Mouse (Mus musculus) heart, embryonic 14.5 days (tissue): ENCODE results near the gene Tmem204. TPM values are rescaled to one million over a fixed set of nuclear protein-coding genes. Genes with fewer than 3 reads are reported as not detected.

Source experiments
- ATAC-seq: fragments of 200-750 bp; cut with Nextera tagmentation; 2 replicates; pipeline ENCODE4 v1.8.0; 2017; ENCODE audit warnings: low read depth, moderate TSS enrichment; ENCODE audit not compliant: insufficient number of reproducible peaks, insufficient read depth, low FRiP score
- H3K27ac ChIP-seq, 2 experiments: fragments of 200-500 bp in 1 of 2; fragments of 300-500 bp in 1 of 2; sonication (generic) in 1 of 2; replicated peaks in 1 of 2; 2 replicates each; pipeline ENCODE4 v1.5.1; 2012 to 2014; ENCODE audit warnings: low read depth in 2 of 2, low read length in 2 of 2, control low read depth in 1 of 2, mild to moderate bottlenecking in 1 of 2, mixed read lengths in 1 of 2; ENCODE audit not compliant: control insufficient read depth in 1 of 2, insufficient read depth in 1 of 2
- H3K27me3 ChIP-seq: fragments of 300-500 bp; sonication (generic); 2 replicates; pipeline ENCODE4 v1.6.1; 2014; ENCODE audit warnings: mild to moderate bottlenecking, low read length, control low read depth; ENCODE audit not compliant: control insufficient read depth, insufficient read depth
- H3K36me3 ChIP-seq: fragments of 300-500 bp; sonication (generic); 2 replicates; pipeline ENCODE4 v1.6.1; 2014; ENCODE audit warnings: mild to moderate bottlenecking, control low read depth, low read length, mixed read lengths; ENCODE audit not compliant: control insufficient read depth, insufficient read depth
- H3K4me1 ChIP-seq, 2 experiments: fragments of 200-500 bp in 1 of 2; fragments of 300-500 bp in 1 of 2; sonication (generic) in 1 of 2; 2 replicates each; pipeline ENCODE4 v1.6.1; 2012 to 2014; ENCODE audit warnings: low read length in 2 of 2, control low read depth in 1 of 2, mixed read lengths in 1 of 2; ENCODE audit not compliant: control insufficient read depth in 2 of 2, insufficient read depth in 2 of 2
- H3K4me2 ChIP-seq: fragments of 300-500 bp; sonication (generic); 2 replicates; pipeline ENCODE4 v1.6.1; 2014; ENCODE audit warnings: mild to moderate bottlenecking, low read length
- H3K4me3 ChIP-seq, 2 experiments: fragments of 200-500 bp in 1 of 2; fragments of 300-500 bp in 1 of 2; sonication (generic) in 1 of 2; 2 replicates each; pipeline ENCODE4 v1.5.1; 2012 to 2014; ENCODE audit warnings: low read length in 2 of 2, mild to moderate bottlenecking in 2 of 2, control low read depth in 1 of 2, low read depth in 1 of 2, moderate library complexity in 1 of 2; ENCODE audit not compliant: control insufficient read depth in 1 of 2, insufficient read depth in 1 of 2
- H3K9ac ChIP-seq: fragments of 300-500 bp; sonication (generic); 2 replicates; pipeline ENCODE4 v1.6.1; 2014; ENCODE audit warnings: mild to moderate bottlenecking, low read length
- H3K9me3 ChIP-seq: fragments of 300-500 bp; sonication (generic); 2 replicates; pipeline ENCODE4 v1.6.1; 2016; ENCODE audit warnings: low read length, control low read depth; ENCODE audit not compliant: control insufficient read depth
- WGBS: fragments of 180-500 bp; shearing (Covaris S2); extraction: QIAGEN DNeasy Blood & Tissue Kit; methylation state at CpG from one replicate; pipeline ENCODE4 v1.1.7; 2014; 5-methylcytosine and 5-hydroxymethylcytosine counted together
- polyA plus RNA-seq: library from polyadenylated mRNA; unstranded; fragments of >200 nt; fragmentation: Nextera tagmentation; extraction: Ambion mirVana; gene quantifications from 2 replicates; pipeline ENCODE4 v1.2.1, GENCODE M21; 2014

The Tmem204 gene
- polyA plus RNA-seq, 1 experiment from 2014 or later, result 19.5 TPM

- Histone ChIP-seq H3K27ac (no peak overlapping the region), H3K4me1 (peaks cover 11 to 12% of the 10 kb centered on the region in 2 experiments), H3K27me3 (no peaks in the 10 kb centered on the region), H3K4me2 (no peak overlapping the region), H3K9ac (no peak overlapping the region), H3K4me3 (no peak overlapping the region), H3K9me3 (no peaks in the 10 kb centered on the region), H3K36me3 (peaks cover 8% of the 10 kb centered on the region; the same call in 1 of the 2 replicates)
- 38% methylated on average over 4 of the region's 4 CpGs for WGBS
- no peak for ATAC-seq
Observed at GRCm38 (mm10) chr17:25117263-25117662, 33.9 kb upstream of the Tmem204 start.

- peaks cover 15% of the 10 kb centered on the region for H3K36me3 ChIP-seq
- H3K9ac ChIP-seq, result peak within 1 kb of the TSS; percentile 84
- WGBS, result 4% methylated on average over 40 of the region's 40 CpGs
- H3K4me1 ChIP-seq, result peaks cover 11 to 18% of the 10 kb centered on the region in 2 experiments
- no peaks in the 10 kb centered on the region for H3K27me3 ChIP-seq
- peak within 1 kb of the TSS; percentile 92 to 93 for H3K27ac ChIP-seq
- H3K4me2 ChIP-seq, result peak within 1 kb of the TSS; percentile 99
- no peaks in the 10 kb centered on the region for H3K9me3 ChIP-seq
- peak within 1 kb of the TSS; percentile 53 to 69 for H3K4me3 ChIP-seq
- ATAC-seq, result peak; percentile 90
Observed at GRCm38 (mm10) chr17:25115664-25116432, 32.5 kb upstream of the Tmem204 start, which contains the start of gene Telo2. Telo2 (minus strand) TSS chr17:25115967.

- peak; percentile 33; the same call in 1 of the 2 replicates for ATAC-seq
- WGBS, result 10% methylated on average over 23 of the region's 23 CpGs
- Histone ChIP-seq H3K9ac (peak overlapping the region; percentile 84), H3K4me2 (peak overlapping the region; percentile 99), H3K4me1 (peaks cover 11 to 18% of the 10 kb centered on the region in 2 experiments), H3K27me3 (no peaks in the 10 kb centered on the region), H3K4me3 (peak overlapping the region; percentile 53 to 69), H3K36me3 (peaks cover 23% of the 10 kb centered on the region), H3K27ac (peak overlapping the region; percentile 92 to 93), H3K9me3 (no peaks in the 10 kb centered on the region)
Observed at GRCm38 (mm10) chr17:25114908-25115645, 31.7 kb upstream of the Tmem204 start.

GRCm38 (mm10) chr17:25112423-25112810, 29.0 kb upstream of the Tmem204 start:
- Histone ChIP-seq H3K4me2 (no peak overlapping the region), H3K4me3 (no peak overlapping the region), H3K27me3 (no peaks in the 10 kb centered on the region), H3K4me1 (peaks cover 11 to 18% of the 10 kb centered on the region in 2 experiments), H3K9me3 (no peaks in the 10 kb centered on the region), H3K36me3 (peaks cover 41% of the 10 kb centered on the region), H3K9ac (no peak overlapping the region), H3K27ac (peak overlapping the region in 1 of 2 experiments; percentile 28; a peak in 1 of 4 replicates)
- no peak for ATAC-seq
- WGBS, result 67% methylated on average over 3 of the region's 3 CpGs

GRCm38 (mm10) chr17:25111739-25112422, 28.5 kb upstream of the Tmem204 start:
- no peak for ATAC-seq
- H3K4me3 ChIP-seq, result no peak overlapping the region
- peaks cover 11 to 18% of the 10 kb centered on the region in 2 experiments for H3K4me1 ChIP-seq
- H3K9me3 ChIP-seq, result no peaks in the 10 kb centered on the region
- H3K36me3 ChIP-seq, result peaks cover 47% of the 10 kb centered on the region
- no peaks in the 10 kb centered on the region for H3K27me3 ChIP-seq
- H3K27ac ChIP-seq, result peak overlapping the region in 1 of 2 experiments; percentile 28; a peak in 1 of 4 replicates
- WGBS, result 63% methylated on average over 8 of the region's 8 CpGs
- no peak overlapping the region for H3K4me2 ChIP-seq
- no peak overlapping the region for H3K9ac ChIP-seq

DNA sequence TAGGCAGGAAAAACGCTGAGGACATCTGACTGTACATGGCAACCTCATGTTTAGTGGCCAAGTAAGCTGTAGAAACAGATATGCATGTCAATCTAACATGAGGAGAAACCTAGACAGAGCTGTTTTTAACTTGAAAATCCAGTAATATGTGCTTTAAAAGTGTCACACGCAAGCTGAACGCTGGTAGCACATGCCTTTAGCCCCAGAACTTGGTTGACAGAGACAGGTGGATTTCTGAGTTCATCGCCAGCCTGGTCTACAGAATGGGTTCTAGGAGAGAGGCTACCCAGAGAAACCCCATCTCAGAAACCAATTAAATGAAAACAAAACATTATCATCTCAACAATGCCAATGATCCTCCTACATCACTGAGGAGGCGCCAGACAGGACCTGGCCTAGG, 27.8 kb upstream of the Tmem204 start:
- no peaks in the 10 kb centered on the region for H3K9me3 ChIP-seq
- no peaks in the 10 kb centered on the region for H3K27me3 ChIP-seq
- H3K27ac ChIP-seq, result no peak overlapping the region
- peaks cover 53% of the 10 kb centered on the region for H3K36me3 ChIP-seq
- peaks cover 11 to 18% of the 10 kb centered on the region in 2 experiments for H3K4me1 ChIP-seq
- 87% methylated on average over 5 of the region's 5 CpGs for WGBS
- H3K9ac ChIP-seq, result no peak overlapping the region
- no peak for ATAC-seq
- no peak overlapping the region for H3K4me2 ChIP-seq
- H3K4me3 ChIP-seq, result no peak overlapping the region

GRCm38 (mm10) chr17:25110590-25110989, 27.2 kb upstream of the Tmem204 start:
- H3K27ac ChIP-seq, result no peak overlapping the region
- H3K4me1 ChIP-seq, result peaks cover 8 to 18% of the 10 kb centered on the region in 2 experiments
- no peaks in the 10 kb centered on the region for H3K9me3 ChIP-seq
- no peaks in the 10 kb centered on the region for H3K27me3 ChIP-seq
- no peak overlapping the region for H3K9ac ChIP-seq
- H3K4me2 ChIP-seq, result no peak overlapping the region
- H3K36me3 ChIP-seq, result peaks cover 60% of the 10 kb centered on the region
- WGBS, result 95% methylated on average over 6 of the region's 6 CpGs
- no peak for ATAC-seq
- no peak overlapping the region for H3K4me3 ChIP-seq
